Mouse (Mus musculus) erythroid progenitor cell, adult 5-6 weeks (primary cell): Measurements from ENCODE around the gene Rnf187. TPM values are rescaled to one million over a fixed set of nuclear protein-coding genes. Genes with fewer than 3 reads are reported as not detected.

Experiments
- ATAC-seq: replicated peaks from 2 replicates; pipeline ENCODE4 v1.8.0; 2016; ENCODE audit warnings: moderate number of reproducible peaks, mild to moderate bottlenecking, moderate TSS enrichment, inconsistent platforms; ENCODE audit not compliant: poor library complexity, low FRiP score, severe bottlenecking
- total RNA-seq, 2 experiments: library from RNA; stranded (forward) in 1 of 2; stranded (reverse) in 1 of 2; fragments of 150-400 nt in 1 of 2; fragments of 186-747, 209-891 nt in 1 of 2; gene quantifications; 2 replicates each; pipeline versions ENCODE4 v1.2.3 to v1.2.4; 2015 to 2017; ENCODE audit warnings: low replicate concordance in 2 of 2

Gene Rnf187
- total RNA-seq, 2 experiments from 2014 or later, result 104 to 109 TPM

- no peak for ATAC-seq
Observed at GRCm38 (mm10) chr11:58949480-58950431, 11.0 kb upstream of the Rnf187 start.

GRCm38 (mm10) chr11:58948542-58949479 lies 10.1 kb upstream of the Rnf187 start, which contains the start of gene Hist3h2ba:
Hist3h2ba (plus strand) TSS chr11:58948920.
- peak; percentile 75 for ATAC-seq

GRCm38 (mm10) chr11:58947798-58948528 lies 9.2 kb upstream of the Rnf187 start:
- peak; percentile 74 for ATAC-seq

- no peak for ATAC-seq
Observed at GRCm38 (mm10) chr11:58947306-58947705, 8.6 kb upstream of the Rnf187 start.

- no peak for ATAC-seq
Observed at GRCm38 (mm10) chr11:58944136-58944535, 5.4 kb upstream of the Rnf187 start.

- no peak for ATAC-seq
Observed at GRCm38 (mm10) chr11:58939088-58939439, 348 bp upstream of the Rnf187 start.

- peak; percentile 53 for ATAC-seq
Observed at GRCm38 (mm10) chr11:58937909-58938308, 807 bp downstream of the Rnf187 start.

- no peak for ATAC-seq
Observed at GRCm38 (mm10) chr11:58931576-58931975, 7.1 kb downstream of the Rnf187 start.

GRCm38 (mm10) chr11:58930254-58930653 lies 8.5 kb downstream of the Rnf187 start:
- ATAC-seq, result peak; percentile 53

- no peak for ATAC-seq
Observed at GRCm38 (mm10) chr11:58929641-58930040, 9.1 kb downstream of the Rnf187 start.

- no peak for ATAC-seq
Observed at GRCm38 (mm10) chr11:58929055-58929454, 9.7 kb downstream of the Rnf187 start.

- peak; percentile 77 for ATAC-seq
Observed at GRCm38 (mm10) chr11:58927790-58928651, 10.7 kb downstream of the Rnf187 start.

- ATAC-seq, result no peak
Observed at GRCm38 (mm10) chr11:58927053-58927452, 11.7 kb downstream of the Rnf187 start.

- no peak for ATAC-seq
Observed at GRCm38 (mm10) chr11:58926651-58927050, 12.1 kb downstream of the Rnf187 start.

- no peak for ATAC-seq
Observed at GRCm38 (mm10) chr11:58922420-58922819, 16.3 kb downstream of the Rnf187 start.

GRCm38 (mm10) chr11:58918759-58919158 lies 20.0 kb downstream of the Rnf187 start:
- peak; percentile 42 for ATAC-seq

- peak; percentile 66 for ATAC-seq
Observed at GRCm38 (mm10) chr11:58917745-58918366, 20.9 kb downstream of the Rnf187 start, which contains the start of gene Btnl10. Btnl10 (plus strand) TSS chr11:58917908.
